Mouse (Mus musculus) large intestine, adult 2 months (tissue): ENCODE results near the gene Fam69a. TPM values are rescaled to one million over a fixed set of nuclear protein-coding genes. Genes with fewer than 3 reads are reported as not detected.
"Not testable (repeated sequence)": the region's sequence is repeated elsewhere in the genome, so short reads cannot be mapped to it uniquely, and the experiment has no call there.

Source experiments
- DNase-seq: peaks from one replicate; pipeline ENCODE4 v3.0.0-alpha.2; 2012; ENCODE audit warnings: low read depth, low spot score
- WGBS: fragments of 180-500 bp; shearing (Covaris S2); methylation state at CpG from one replicate; pipeline ENCODE4 v1.1.7; 2018; 5-methylcytosine and 5-hydroxymethylcytosine counted together
- polyA plus RNA-seq: library from polyadenylated mRNA; depleted of rRNA; stranded (reverse); fragments of >200 nt; gene quantifications from 2 replicates; pipeline ENCODE4 v1.2.3, GENCODE M21; 2012

Gene Fam69a
- polyA plus RNA-seq, 1 experiment, result 1.8 TPM

DNA sequence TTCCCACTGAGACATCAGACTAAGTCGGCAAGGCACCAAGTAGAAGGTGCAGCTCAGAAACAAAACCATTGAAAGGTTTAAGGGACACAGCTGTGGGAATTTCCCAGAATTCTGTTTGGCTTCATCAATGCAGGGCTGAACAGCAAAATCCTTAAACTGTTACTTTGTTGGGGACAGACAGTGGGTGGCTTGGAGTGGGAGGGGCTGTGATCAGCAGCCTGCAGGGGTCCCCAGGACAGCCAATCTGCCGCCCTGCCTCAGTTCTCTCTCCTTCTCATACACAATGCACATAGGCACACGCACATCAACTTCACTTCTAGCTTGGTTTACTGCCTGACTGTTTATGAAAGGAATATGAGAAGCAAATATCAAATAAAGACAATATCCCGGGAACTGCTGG, 71.6 kb downstream of the Fam69a start:
- WGBS, result 64% methylated on average over 4 of the region's 4 CpGs
- no peak for DNase-seq

DNA sequence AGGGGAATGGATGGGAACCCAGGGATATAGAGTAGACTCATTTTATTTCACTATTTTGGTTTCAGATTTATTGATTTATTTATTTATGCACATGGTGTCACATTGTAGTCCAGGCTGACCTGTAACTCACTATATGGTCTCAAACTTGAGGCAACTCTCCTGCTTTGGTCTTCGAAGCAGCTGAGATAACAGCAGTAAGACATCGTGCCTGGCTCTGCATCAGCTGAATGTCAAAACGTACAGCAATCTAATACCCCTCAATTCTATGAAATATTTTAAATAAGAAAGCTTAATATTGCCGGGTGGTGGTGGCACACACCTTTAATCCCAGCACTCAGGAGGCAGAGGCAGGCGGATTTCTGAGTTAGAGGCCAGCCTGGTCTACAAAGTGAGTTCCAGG, 75.9 kb downstream of the Fam69a start:
- whole genome bisulfite sequencing, result 88% methylated on average over 5 of the region's 5 CpGs
- no peak for DNase-seq

DNA sequence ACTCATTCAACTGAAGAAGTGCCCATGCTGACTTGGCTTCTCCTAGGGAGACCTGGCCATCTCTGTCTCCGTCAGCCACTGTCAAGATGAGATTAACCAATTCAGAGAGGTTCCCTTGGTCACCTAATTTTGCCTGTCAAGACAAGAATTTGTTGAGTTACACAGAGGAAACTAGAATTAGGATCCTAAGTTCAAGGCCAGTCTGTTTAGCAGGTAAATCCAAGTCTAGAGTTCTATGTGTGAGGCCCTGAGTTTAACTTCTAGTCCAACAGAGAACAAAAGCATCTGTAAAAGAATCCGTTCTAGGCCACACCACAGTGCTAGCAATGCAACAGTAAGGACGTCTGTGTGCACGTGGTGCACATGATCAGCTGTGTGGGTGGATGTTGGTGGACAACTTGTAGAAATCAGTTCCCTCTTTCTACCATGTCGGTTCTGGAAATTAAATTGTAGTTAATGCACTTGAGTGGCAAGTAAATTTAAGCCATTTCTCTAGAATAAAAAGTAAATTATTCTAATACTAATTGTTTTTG, 76.7 kb downstream of the Fam69a start:
- 61% methylated on average over 5 of the region's 5 CpGs for WGBS
- no peak for DNase-seq

DNA sequence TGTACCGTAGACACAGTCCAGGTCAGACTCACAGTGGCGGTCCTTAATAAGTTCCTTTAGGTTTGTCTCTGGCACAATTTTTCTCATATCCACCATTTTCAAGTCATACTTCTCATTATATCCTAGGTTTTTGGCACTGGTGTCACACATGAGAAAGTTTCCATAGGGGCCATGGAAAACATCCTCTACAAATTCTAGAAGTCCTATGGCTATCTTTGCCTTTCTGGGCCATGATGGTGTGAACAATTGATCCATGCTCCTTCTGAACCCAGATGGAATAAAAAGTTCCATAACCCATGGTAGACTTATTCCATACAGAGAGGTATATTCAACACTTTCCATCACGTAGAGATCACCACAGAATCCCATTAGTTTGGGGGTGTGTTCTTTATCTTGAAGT, 77.2 kb downstream of the Fam69a start:
- 86% methylated on average over 3 of the region's 3 CpGs for WGBS

GRCm38 (mm10) chr5:107908514-107909110, 78.3 kb downstream of the Fam69a start:
- WGBS, result 90% methylated on average over 2 of the region's 2 CpGs
- no peak for DNase-seq

More for the DNA sequence above, 77.2 kb downstream of the Fam69a start:
- no peak for DNase-seq

DNA sequence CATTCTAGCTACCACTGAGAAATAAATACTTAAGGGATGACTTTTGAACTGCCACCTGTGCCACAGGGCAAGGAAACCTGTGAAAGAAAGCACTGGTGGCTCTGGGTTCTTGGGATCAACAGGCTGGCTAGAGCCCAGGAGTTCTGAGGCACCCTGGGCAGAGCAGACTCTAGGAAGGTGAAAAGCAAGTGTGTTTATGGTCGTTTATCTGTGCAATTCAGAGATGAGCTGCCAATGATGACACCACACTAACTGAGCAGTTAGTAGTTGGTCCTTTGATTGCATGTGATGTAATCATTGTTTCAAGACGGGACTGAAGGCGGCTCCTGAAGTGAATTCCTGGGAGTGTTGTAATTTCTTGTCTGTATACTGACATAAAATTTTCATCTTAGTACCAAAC, 82.6 kb downstream of the Fam69a start:
- no peak for DNase-seq
- 37% methylated on average over 3 of the region's 3 CpGs for WGBS

- no peak for DNase-seq
- WGBS, result under 1% methylated on average over 23 of the region's 23 CpGs
Measured at GRCm38 (mm10) chr5:107901014-107901615, 85.8 kb downstream of the Fam69a start.

GRCm38 (mm10) chr5:107900206-107901013, 86.5 kb downstream of the Fam69a start, which contains the start of gene Rpl5:
Gene Rpl5, plus strand, starts transcription at chr5:107900502.
- peak; percentile 90 for DNase-seq
- 3% methylated on average over 66 of the region's 66 CpGs for WGBS

- 78% methylated on average over 1 of the region's 1 CpGs for WGBS
- no peak for DNase-seq
Measured at GRCm38 (mm10) chr5:107896265-107896664, 90.6 kb downstream of the Fam69a start.

- no peak for DNase-seq
- 71% methylated on average over 7 of the region's 7 CpGs for WGBS
Measured at GRCm38 (mm10) chr5:107894676-107895075, 92.2 kb downstream of the Fam69a start.

GRCm38 (mm10) chr5:107891515-107891914, 95.4 kb downstream of the Fam69a start:
- DNase-seq, result not testable (repeated sequence)
- WGBS, result 73% methylated on average over 1 of the region's 1 CpGs

- no peak for DNase-seq
Measured at GRCm38 (mm10) chr5:107889994-107890888, 96.6 kb downstream of the Fam69a start.

GRCm38 (mm10) chr5:107880710-107881109, 106.2 kb downstream of the Fam69a start:
- no peak for DNase-seq
- WGBS, result 70% methylated on average over 5 of the region's 5 CpGs

More at GRCm38 (mm10) chr5:107889994-107890888, 96.6 kb downstream of the Fam69a start:
- WGBS, result 34% methylated on average over 9 of the region's 9 CpGs

DNA sequence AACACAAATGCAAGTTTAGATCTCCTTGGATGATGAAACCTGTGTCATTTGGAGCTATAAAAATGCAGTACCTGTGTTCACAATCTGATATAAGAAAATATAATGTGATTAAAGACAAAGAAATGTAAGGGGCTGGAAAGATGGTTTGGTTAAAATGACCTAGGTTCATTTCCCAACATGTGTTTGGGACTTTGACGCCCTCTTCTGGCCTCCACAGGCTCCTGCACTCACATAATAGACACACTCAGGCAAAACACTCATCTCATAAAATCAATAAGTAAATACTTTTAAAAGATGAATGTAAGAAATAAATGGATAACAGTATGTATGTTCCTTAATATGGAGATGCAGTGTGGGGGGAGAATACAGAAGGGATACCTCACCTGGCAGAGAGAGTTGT, 109.8 kb downstream of the Fam69a start:
- 81% methylated on average over 1 of the region's 1 CpGs for WGBS
- no peak for DNase-seq

DNA sequence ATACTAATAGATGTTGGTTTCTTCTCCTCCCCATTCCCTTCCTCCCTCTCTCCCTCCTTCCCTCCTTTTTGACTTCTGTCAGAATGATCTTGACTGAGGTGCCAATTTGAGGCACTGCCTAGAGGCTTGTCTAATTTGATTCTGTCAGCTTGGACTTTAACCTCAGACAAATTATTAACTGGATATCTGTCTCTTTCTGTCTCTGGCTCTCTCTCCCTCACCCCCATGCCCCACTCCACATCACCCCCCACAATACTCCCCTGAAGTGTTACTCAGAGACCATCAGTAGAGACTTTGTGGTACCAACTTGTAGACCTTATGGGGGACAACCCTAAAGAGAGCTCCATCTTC, 111.6 kb downstream of the Fam69a start:
- no peak for DNase-seq

DNA sequence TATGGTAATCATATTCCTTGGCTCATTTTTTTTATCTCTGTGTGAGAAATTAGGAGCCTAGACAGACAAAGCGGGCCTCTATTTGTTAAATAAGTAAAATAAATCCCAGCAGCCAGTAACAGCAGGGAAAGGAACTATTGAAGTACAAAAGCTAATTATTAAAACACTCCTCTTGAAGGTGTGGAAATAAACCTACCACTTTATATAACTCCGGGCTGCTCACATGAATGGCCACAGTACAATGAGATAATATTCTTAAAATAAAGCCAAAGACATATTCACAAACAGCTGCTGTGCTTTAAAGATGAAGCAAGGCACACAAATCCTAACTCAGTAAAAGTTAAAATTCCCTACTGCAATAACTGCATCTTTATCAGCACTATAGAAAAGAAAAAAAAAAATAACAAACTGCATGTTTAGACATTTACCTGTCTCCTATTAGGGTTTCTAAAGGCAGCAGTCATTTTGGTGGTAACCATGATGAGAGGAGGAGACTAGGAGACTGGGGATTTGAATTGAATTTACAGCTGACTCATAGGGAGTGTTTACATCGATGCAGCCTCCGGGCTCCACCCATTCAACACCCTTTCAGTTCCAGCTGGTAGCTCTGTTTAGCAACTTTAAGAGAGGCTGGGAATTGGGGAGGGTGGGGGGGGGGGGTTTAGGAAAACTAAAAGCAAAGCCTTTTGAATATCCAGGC, 112.2 kb downstream of the Fam69a start, which contains the start of gene Evi5:
Gene Evi5, minus strand, starts transcription at position 547 of the 700 bp plus-strand sequence.
- no peak for DNase-seq
- 27% methylated on average over 4 of the region's 4 CpGs for WGBS

GRCm38 (mm10) chr5:107873886-107874302, 113.0 kb downstream of the Fam69a start:
- no peak for DNase-seq
- WGBS, result 70% methylated on average over 7 of the region's 7 CpGs

- no peak for DNase-seq
- 76% methylated on average over 6 of the region's 6 CpGs for WGBS
Measured at GRCm38 (mm10) chr5:107873330-107873729, 113.6 kb downstream of the Fam69a start.

GRCm38 (mm10) chr5:107869701-107870100, 117.2 kb downstream of the Fam69a start:
- 50% methylated on average over 2 of the region's 2 CpGs for WGBS
- no peak for DNase-seq
